Mouse (Mus musculus) cortical plate, adult 2 months (tissue): ENCODE measurements around the gene Ankub1.

ENCODE experiments used
- CTCF ChIP-seq: fragments of 200-500 bp; IDR thresholded peaks from 2 replicates; pipeline ENCODE4 v1.5.1; 2011; ENCODE audit warnings: mild to moderate bottlenecking, control low read depth, low read length; ENCODE audit not compliant: insufficient read depth; ENCODE audit errors: extremely low read depth
- POLR2A ChIP-seq: fragments of 200-500 bp; IDR thresholded peaks from 2 replicates; pipeline ENCODE4 v1.6.1; 2011; ENCODE audit warnings: mild to moderate bottlenecking, low read length, control low read depth; ENCODE audit not compliant: insufficient read depth; ENCODE audit errors: extremely low read depth

GRCm38 (mm10) chr3:57612430-57612997 lies 80.1 kb downstream of the Ankub1 start:
- TF ChIP-seq CTCF, result no peak
- no peak for TF ChIP-seq POLR2A
